Mouse (Mus musculus) limb, embryonic 14.5 days (tissue): ENCODE measurements around the gene Ilf3. TPM values are rescaled to one million over a fixed set of nuclear protein-coding genes. Genes with fewer than 3 reads are reported as not detected.
"Not testable (repeated sequence)": the region's sequence is repeated elsewhere in the genome, so short reads cannot be mapped to it uniquely, and the experiment has no call there.

Experiments
- ATAC-seq: fragments of 200-750 bp; cut with Nextera tagmentation; 2 replicates; pipeline ENCODE4 v1.8.0; 2017; ENCODE audit warnings: low read depth, moderate number of reproducible peaks, moderate TSS enrichment; ENCODE audit not compliant: low FRiP score
- DNase-seq: peaks from one replicate; pipeline ENCODE4 v3.0.0-alpha.2; 2015; ENCODE audit warnings: low spot score
- H3K27ac ChIP-seq: fragments of 300-500 bp; sonication (generic); replicated peaks from 2 replicates; pipeline ENCODE4 v1.5.1; 2014; ENCODE audit warnings: low read depth, mild to moderate bottlenecking, low read length, moderate library complexity, mixed read lengths
- H3K27me3 ChIP-seq: fragments of 300-500 bp; sonication (generic); 2 replicates; pipeline ENCODE4 v1.6.1; 2014; ENCODE audit warnings: low read length, mixed read lengths; ENCODE audit not compliant: control insufficient read depth, insufficient read depth
- H3K36me3 ChIP-seq: fragments of 300-500 bp; sonication (generic); 2 replicates; pipeline ENCODE4 v1.6.1; 2014; ENCODE audit warnings: mild to moderate bottlenecking, low read length, moderate library complexity, mixed read lengths; ENCODE audit not compliant: control insufficient read depth, insufficient read depth
- H3K4me1 ChIP-seq: fragments of 300-500 bp; sonication (generic); 2 replicates; pipeline ENCODE4 v1.6.1; 2014; ENCODE audit warnings: antibody characterized with exemption, low read length, mixed read lengths; ENCODE audit not compliant: control insufficient read depth, insufficient read depth
- H3K4me2 ChIP-seq: fragments of 300-500 bp; sonication (generic); replicated peaks from 2 replicates; pipeline ENCODE4 v1.6.1; 2014; ENCODE audit warnings: low read depth, mild to moderate bottlenecking, low read length, moderate library complexity; ENCODE audit not compliant: severe bottlenecking
- H3K4me3 ChIP-seq: fragments of 300-500 bp; sonication (generic); replicated peaks from 2 replicates; pipeline ENCODE4 v1.5.1; 2014; ENCODE audit warnings: low read length
- H3K9ac ChIP-seq: fragments of 300-500 bp; sonication (generic); 2 replicates; pipeline ENCODE4 v1.6.1; 2014; ENCODE audit warnings: mild to moderate bottlenecking, low read depth, low read length, moderate library complexity; ENCODE audit not compliant: severe bottlenecking
- H3K9me3 ChIP-seq: fragments of 300-500 bp; sonication (generic); 2 replicates; pipeline ENCODE4 v1.6.1; 2016; ENCODE audit warnings: low read length; ENCODE audit not compliant: control insufficient read depth
- POLR2A ChIP-seq: fragments of 200-500 bp; IDR thresholded peaks from 2 replicates; pipeline ENCODE4 v1.8.0; 2012; ENCODE audit warnings: inconsistent platforms, mild to moderate bottlenecking, moderate library complexity, borderline replicate concordance; ENCODE audit not compliant: insufficient read depth, insufficient read length; ENCODE audit errors: extremely low read depth
- WGBS: fragments of 180-500 bp; shearing (Covaris S2); extraction: QIAGEN DNeasy Blood & Tissue Kit; methylation state at CpG from one replicate; pipeline ENCODE4 v1.1.7; 2014; 5-methylcytosine and 5-hydroxymethylcytosine counted together
- polyA plus RNA-seq, 2 experiments: library from polyadenylated mRNA; depleted of rRNA in 1 of 2; stranded (reverse) in 1 of 2; unstranded in 1 of 2; fragments of >200 nt; fragmentation: Nextera tagmentation in 1 of 2; extraction: Ambion mirVana in 1 of 2; gene quantifications; 2 replicates each; pipeline versions ENCODE4 v1.2.1 to v1.2.3; 2012 to 2014

Ilf3 gene
- polyA plus RNA-seq, 2 experiments: 174 to 180 TPM

- Histone ChIP-seq H3K4me1 (peaks cover 15% of the 10 kb centered on the region), H3K4me3 (peak overlapping the region; percentile 76), H3K9ac (peak overlapping the region; percentile 76), H3K27ac (no peak overlapping the region), H3K9me3 (no peaks in the 10 kb centered on the region), H3K4me2 (peak overlapping the region; percentile 85), H3K36me3 (0 out of 2 replicates have a peak, but pooled peaks cover 4% of the 10 kb centered on the region), H3K27me3 (no peaks in the 10 kb centered on the region)
- TF ChIP-seq POLR2A: no peak
- DNase-seq (no peak), ATAC-seq (no peak)
- 14% methylated on average over 6 of the region's 6 CpGs for WGBS
Observed at GRCm38 (mm10) chr9:21321513-21321835, 46.2 kb upstream of the Ilf3 start.

- no peak overlapping the region for H3K27ac ChIP-seq
- no peak for TF ChIP-seq POLR2A
- DNase-seq: no peak
- WGBS: 69% methylated on average over 19 of the region's 19 CpGs
- no peaks in the 10 kb centered on the region for H3K9me3 ChIP-seq
- no peak for ATAC-seq
- no peaks in the 10 kb centered on the region for H3K27me3 ChIP-seq
- H3K9ac ChIP-seq: peak overlapping the region; percentile 76; the same call in 1 of the 2 replicates
- H3K36me3 ChIP-seq: 0 out of 2 replicates have a peak, but pooled peaks cover 6% of the 10 kb centered on the region
- peak overlapping the region; percentile 76; the same call in 1 of the 2 replicates for H3K4me3 ChIP-seq
- peaks cover 15% of the 10 kb centered on the region for H3K4me1 ChIP-seq
- peak overlapping the region; percentile 85 for H3K4me2 ChIP-seq
Observed at GRCm38 (mm10) chr9:21322211-21322916, 45.3 kb upstream of the Ilf3 start.

GRCm38 (mm10) chr9:21322917-21323297, 44.8 kb upstream of the Ilf3 start:
- peaks cover 15% of the 10 kb centered on the region for H3K4me1 ChIP-seq
- H3K27ac ChIP-seq, H3K4me2 ChIP-seq, ATAC-seq, H3K27me3 ChIP-seq, H3K36me3 ChIP-seq, H3K9me3 ChIP-seq, H3K9ac ChIP-seq, DNase-seq, H3K4me3 ChIP-seq: not testable (repeated sequence)
- 92% methylated on average over 8 of the region's 8 CpGs for WGBS

DNA sequence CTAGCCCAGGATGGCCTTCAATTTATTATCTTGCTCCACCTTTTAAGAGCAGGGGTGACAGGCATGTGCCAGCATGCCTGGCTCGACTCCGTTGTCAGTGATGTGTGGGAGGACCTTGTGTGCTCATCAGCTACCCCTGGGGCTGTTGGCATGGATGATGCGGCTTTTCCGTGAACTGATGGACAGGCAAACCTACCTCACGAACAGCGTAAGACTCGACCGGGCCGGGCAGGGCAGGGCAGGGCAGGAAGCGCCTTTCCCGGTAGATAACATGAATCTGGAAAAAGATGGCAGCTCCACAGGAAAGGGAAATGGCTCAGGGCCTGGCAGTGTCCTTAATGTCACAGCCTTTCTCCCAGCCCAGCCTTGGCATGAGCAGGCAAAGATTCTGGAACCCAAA, 43.4 kb upstream of the Ilf3 start:
- H3K36me3 ChIP-seq: 0 out of 2 replicates have a peak, but pooled peaks cover 6% of the 10 kb centered on the region
- no peak overlapping the region for H3K4me3 ChIP-seq
- no peaks in the 10 kb centered on the region for H3K9me3 ChIP-seq
- H3K4me2 ChIP-seq: no peak overlapping the region
- no peaks in the 10 kb centered on the region for H3K27me3 ChIP-seq
- H3K27ac ChIP-seq: no peak overlapping the region
- WGBS: 90% methylated on average over 11 of the region's 11 CpGs
- H3K9ac ChIP-seq: no peak overlapping the region
- no peak for TF ChIP-seq POLR2A
- H3K4me1 ChIP-seq: peaks cover 15% of the 10 kb centered on the region
- no peak for ATAC-seq
- no peak for DNase-seq

- TF ChIP-seq POLR2A: no peak
- no peaks in the 10 kb centered on the region; the same call in 1 of the 2 replicates for H3K9me3 ChIP-seq
- H3K4me1 ChIP-seq: peaks cover 2% of the 10 kb centered on the region; the same call in 1 of the 2 replicates
- 64% methylated on average over 3 of the region's 3 CpGs for WGBS
- no peak for DNase-seq
- no peak overlapping the region for H3K4me2 ChIP-seq
- no peak overlapping the region for H3K9ac ChIP-seq
- ATAC-seq: no peak
- no peak overlapping the region for H3K4me3 ChIP-seq
- 0 out of 2 replicates have a peak, but pooled peaks cover 6% of the 10 kb centered on the region for H3K36me3 ChIP-seq
- no peaks in the 10 kb centered on the region for H3K27me3 ChIP-seq
- 0 out of 2 replicates have a peak overlapping the region, but pooled peaks have one; percentile 13 for H3K27ac ChIP-seq
Observed at GRCm38 (mm10) chr9:21327569-21327968, 40.1 kb upstream of the Ilf3 start.
